Mouse (Mus musculus) monocyte, adult 2 months (primary cell): ENCODE results near the gene Pnpo.

Source experiments
- DNase-seq, 2 experiments: peaks; one replicate each; pipeline ENCODE4 v3.0.0; 2022; ENCODE audit warnings: low spot score in 2 of 2, low read depth in 1 of 2

Pnpo gene

GRCm38 (mm10) chr11:96937549-96938425 lies 6.0 kb downstream of the Pnpo start:
- DNase-seq: peak in 1 of 2 experiments; percentile 43

GRCm38 (mm10) chr11:96935872-96936650 lies 7.7 kb downstream of the Pnpo start:
- no peak for DNase-seq

GRCm38 (mm10) chr11:96934921-96935356 lies 8.8 kb downstream of the Pnpo start:
- peak; percentile 61 to 62 for DNase-seq

- DNase-seq: no peak
Observed at GRCm38 (mm10) chr11:96933562-96934276, 10.1 kb downstream of the Pnpo start.

- no peak for DNase-seq
Observed at GRCm38 (mm10) chr11:96931327-96932062, 12.3 kb downstream of the Pnpo start.

- DNase-seq: no peak
Observed at GRCm38 (mm10) chr11:96929766-96930331, 13.9 kb downstream of the Pnpo start.

GRCm38 (mm10) chr11:96929096-96929765 lies 14.6 kb downstream of the Pnpo start:
- DNase-seq: no peak

- no peak for DNase-seq
Observed at GRCm38 (mm10) chr11:96928691-96929090, 15.1 kb downstream of the Pnpo start.

GRCm38 (mm10) chr11:96928088-96928487 lies 15.7 kb downstream of the Pnpo start, which contains the start of gene Prr15l:
Gene Prr15l, plus strand, starts transcription at chr11:96928104.
- DNase-seq: no peak

GRCm38 (mm10) chr11:96926587-96926986 lies 17.2 kb downstream of the Pnpo start:
- no peak for DNase-seq

- DNase-seq: peak; percentile 10 to 19
Observed at GRCm38 (mm10) chr11:96925469-96926148, 18.2 kb downstream of the Pnpo start.

GRCm38 (mm10) chr11:96924861-96925260 lies 18.9 kb downstream of the Pnpo start:
- peak; percentile 48 to 53 for DNase-seq

- no peak for DNase-seq
Observed at GRCm38 (mm10) chr11:96919003-96919402, 24.8 kb downstream of the Pnpo start.

- DNase-seq: no peak
Observed at GRCm38 (mm10) chr11:96917415-96917814, 26.4 kb downstream of the Pnpo start.

GRCm38 (mm10) chr11:96916885-96917396 lies 26.8 kb downstream of the Pnpo start:
- DNase-seq: no peak

GRCm38 (mm10) chr11:96916044-96916884 lies 27.5 kb downstream of the Pnpo start, which contains the start of gene Cdk5rap3:
Gene Cdk5rap3, minus strand, starts transcription at chr11:96916496.
- peak; percentile 97 to 99 for DNase-seq

- no peak for DNase-seq
Observed at GRCm38 (mm10) chr11:96912682-96913081, 31.1 kb downstream of the Pnpo start.

GRCm38 (mm10) chr11:96910003-96910402 lies 33.8 kb downstream of the Pnpo start:
- peak; percentile 28 to 50 for DNase-seq
